Mouse (Mus musculus) thymus, adult 2 months (tissue): ENCODE measurements around the gene Pnma1. TPM values are rescaled to one million over a fixed set of nuclear protein-coding genes. Genes with fewer than 3 reads are reported as not detected.

Experiments used
- DNase-seq: peaks from one replicate; pipeline ENCODE4 v3.0.0; 2021
- H3K27ac ChIP-seq: fragments of 200-500 bp; 2 replicates; pipeline ENCODE4 v1.5.1; 2012; ENCODE audit warnings: low read length, control low read depth; ENCODE audit not compliant: control insufficient read depth, insufficient read depth
- H3K27me3 ChIP-seq: fragments of 200-500 bp; 2 replicates; pipeline ENCODE4 v1.6.1; 2012; ENCODE audit warnings: mild to moderate bottlenecking, low read length, moderate library complexity, mixed read lengths; ENCODE audit not compliant: control insufficient read depth, insufficient read depth
- H3K36me3 ChIP-seq: fragments of 200-500 bp; 2 replicates; pipeline ENCODE4 v1.6.1; 2012; ENCODE audit warnings: mild to moderate bottlenecking, low read length, moderate library complexity; ENCODE audit not compliant: control insufficient read depth, insufficient read depth
- H3K4me1 ChIP-seq: fragments of 200-500 bp; replicated peaks from 2 replicates; pipeline ENCODE4 v1.6.1; 2012; ENCODE audit warnings: low read length; ENCODE audit not compliant: control insufficient read depth, insufficient read depth
- H3K4me3 ChIP-seq: fragments of 200-500 bp; 2 replicates; pipeline ENCODE4 v1.5.1; 2012; ENCODE audit warnings: mild to moderate bottlenecking, low read length, control low read depth, moderate library complexity; ENCODE audit not compliant: control insufficient read depth, insufficient read depth
- CTCF ChIP-seq: fragments of 200-500 bp; IDR thresholded peaks from 2 replicates; pipeline ENCODE4 v1.5.1; 2012; ENCODE audit warnings: mild to moderate bottlenecking, control low read depth, low read length, moderate library complexity, borderline replicate concordance; ENCODE audit not compliant: control insufficient read depth, poor library complexity, insufficient read depth; ENCODE audit errors: extremely low read depth
- POLR2A ChIP-seq: fragments of 200-500 bp; IDR thresholded peaks from 2 replicates; pipeline ENCODE4 v1.6.1; 2012; ENCODE audit warnings: mild to moderate bottlenecking, low read length, control low read depth, moderate library complexity; ENCODE audit not compliant: control insufficient read depth, poor library complexity, insufficient read depth; ENCODE audit errors: extremely low read depth
- WGBS: fragments of 180-500 bp; shearing (Covaris S2); methylation state at CpG from one replicate; pipeline ENCODE4 v1.1.7; 2018; 5-methylcytosine and 5-hydroxymethylcytosine counted together
- polyA plus RNA-seq: library from polyadenylated mRNA; depleted of rRNA; stranded (reverse); fragments of >200 nt; gene quantifications from 2 replicates; pipeline ENCODE4 v1.2.3, GENCODE M21; 2012

Gene Pnma1
- polyA plus RNA-seq, 1 experiment: 0.28 TPM

DNA sequence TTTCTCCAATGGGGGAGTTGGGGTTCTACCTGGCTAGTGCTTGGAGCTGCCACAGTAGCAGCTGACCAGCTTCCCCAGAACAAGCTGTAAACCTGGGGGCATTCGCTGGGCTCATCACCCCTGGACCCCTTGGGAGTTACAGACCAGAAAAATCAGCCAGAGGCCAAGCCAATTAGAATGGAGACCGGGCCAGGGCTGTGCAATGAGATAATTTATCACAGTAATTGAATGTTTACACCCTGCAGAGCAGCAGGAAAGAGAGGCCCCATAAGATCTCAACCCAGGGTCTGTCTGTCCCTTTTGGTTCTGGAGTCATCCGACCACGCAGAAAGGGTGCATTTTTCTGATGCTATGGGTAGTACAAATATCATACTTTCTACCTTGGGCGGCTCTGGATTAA is 43.5 kb upstream of the Pnma1 start:
- Histone ChIP-seq H3K27me3 (no peaks in the 10 kb centered on the region), H3K4me1 (peaks cover 40% of the 10 kb centered on the region), H3K36me3 (no peaks in the 10 kb centered on the region), H3K4me3 (no peak overlapping the region), H3K27ac (no peak overlapping the region)
- TF ChIP-seq CTCF: no peak
- no peak for TF ChIP-seq POLR2A
- no peak for DNase-seq
- 68% methylated on average over 5 of the region's 5 CpGs for WGBS

DNA sequence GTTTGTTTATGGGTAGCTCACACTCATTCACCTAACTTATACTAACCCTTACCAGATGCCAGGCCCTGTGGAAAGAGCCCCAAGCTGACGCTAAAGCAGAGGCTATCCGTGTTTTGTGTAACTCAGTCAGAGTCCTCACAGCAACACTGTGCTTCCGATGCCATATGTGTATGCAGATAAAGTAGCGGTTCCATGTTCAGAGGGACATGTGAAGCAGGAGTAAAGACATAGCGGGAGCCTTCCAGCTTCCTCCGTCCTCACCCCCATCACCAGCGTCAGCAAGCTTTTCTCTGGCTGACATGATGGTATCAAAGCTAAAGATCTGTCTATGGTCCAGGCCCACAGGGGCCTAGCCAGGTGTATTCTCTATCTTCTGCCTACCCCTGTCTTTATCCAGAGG is 42.9 kb upstream of the Pnma1 start:
- Histone ChIP-seq H3K27me3 (no peaks in the 10 kb centered on the region), H3K4me1 (peaks cover 40% of the 10 kb centered on the region), H3K27ac (no peak overlapping the region), H3K36me3 (no peaks in the 10 kb centered on the region), H3K4me3 (no peak overlapping the region)
- no peak for DNase-seq
- 94% methylated on average over 7 of the region's 7 CpGs for WGBS
- TF ChIP-seq CTCF: no peak
- no peak for TF ChIP-seq POLR2A

GRCm38 (mm10) chr12:84190151-84190820 is 42.0 kb upstream of the Pnma1 start:
- no peaks in the 10 kb centered on the region for H3K27me3 ChIP-seq
- no peak overlapping the region for H3K27ac ChIP-seq
- WGBS: 84% methylated on average over 15 of the region's 15 CpGs
- no peaks in the 10 kb centered on the region for H3K36me3 ChIP-seq
- H3K4me1 ChIP-seq: peaks cover 39% of the 10 kb centered on the region
- no peak overlapping the region for H3K4me3 ChIP-seq
- TF ChIP-seq POLR2A (no peak), CTCF (no peak)
- DNase-seq: no peak

DNA sequence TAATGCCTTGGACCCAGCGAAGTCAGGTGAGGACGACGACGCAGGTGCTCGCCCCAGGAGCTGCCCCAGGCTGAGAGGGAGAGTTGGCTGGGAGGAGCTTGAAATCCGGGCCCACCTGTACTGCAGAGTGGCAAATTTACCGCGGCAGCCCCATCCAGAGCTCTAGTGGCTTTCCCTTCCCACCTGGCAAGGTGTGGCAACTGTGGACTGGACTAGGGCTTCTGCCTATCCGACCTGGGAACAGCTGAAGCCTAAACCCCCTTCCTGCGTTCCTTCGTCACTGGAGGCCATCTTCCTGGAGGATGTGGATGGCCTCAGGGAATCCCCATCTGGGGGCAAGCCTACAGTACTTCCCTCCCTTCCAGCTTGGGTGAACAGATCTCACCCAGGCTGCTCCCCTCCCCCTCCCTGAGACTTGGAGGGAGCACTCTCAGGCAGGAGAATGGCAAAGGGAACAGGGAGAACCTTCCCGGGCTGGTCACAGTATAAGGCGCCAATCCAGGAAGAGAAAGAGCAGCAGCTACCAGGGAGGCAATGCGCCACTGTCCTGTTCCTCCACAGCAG is 40.7 kb upstream of the Pnma1 start:
- Histone ChIP-seq H3K4me3 (no peak overlapping the region), H3K27ac (no peak overlapping the region), H3K4me1 (peaks cover 35% of the 10 kb centered on the region), H3K36me3 (no peaks in the 10 kb centered on the region), H3K27me3 (no peaks in the 10 kb centered on the region)
- DNase-seq: no peak
- WGBS: 69% methylated on average over 14 of the region's 14 CpGs
- TF ChIP-seq CTCF (no peak), POLR2A (no peak)

DNA sequence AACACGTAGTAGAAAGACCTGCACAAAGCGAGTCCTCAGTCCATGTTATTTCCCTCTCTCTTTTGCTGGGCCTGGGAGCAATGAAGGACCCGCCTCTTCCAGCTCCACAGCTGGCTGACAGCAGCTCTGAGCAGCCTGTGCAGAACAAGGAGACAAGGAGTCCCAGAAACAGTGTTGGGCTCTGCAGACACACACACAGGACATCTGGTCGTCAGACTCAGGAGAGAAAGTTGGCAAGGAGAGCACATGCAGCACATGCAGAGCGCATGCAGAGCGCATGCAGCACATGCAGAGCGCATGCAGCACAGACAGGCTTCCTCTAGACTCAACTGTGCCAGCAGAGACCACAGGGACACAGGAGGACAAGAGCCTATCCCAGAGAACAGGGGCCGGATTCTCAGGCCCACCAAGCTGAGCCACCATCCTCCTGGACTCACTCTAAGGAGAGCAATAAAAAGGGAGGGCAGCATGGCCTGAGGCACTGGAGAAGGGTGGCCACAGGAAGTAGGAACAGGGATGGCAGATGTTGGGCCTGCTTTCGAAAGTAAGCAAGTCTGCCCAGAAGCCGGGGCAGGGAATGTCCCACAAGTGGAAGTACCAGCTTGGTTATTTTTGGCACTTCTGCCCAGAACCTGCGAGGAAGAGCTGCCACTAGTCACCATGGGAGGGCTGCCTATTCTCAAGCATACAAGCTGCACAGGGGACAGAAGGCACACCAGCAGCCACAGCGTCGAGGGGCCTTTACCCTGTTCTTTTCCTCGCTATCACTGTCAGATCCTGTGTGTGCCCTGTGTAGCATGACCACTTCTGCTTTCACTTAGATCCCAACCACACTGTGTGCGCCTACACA is 39.7 kb upstream of the Pnma1 start:
- no peaks in the 10 kb centered on the region for H3K27me3 ChIP-seq
- H3K4me3 ChIP-seq: no peak overlapping the region
- DNase-seq: no peak
- H3K4me1 ChIP-seq: peaks cover 34% of the 10 kb centered on the region
- H3K27ac ChIP-seq: no peak overlapping the region
- 65% methylated on average over 15 of the region's 15 CpGs for WGBS
- H3K36me3 ChIP-seq: no peaks in the 10 kb centered on the region
- TF ChIP-seq CTCF: no peak
- TF ChIP-seq POLR2A: no peak

DNA sequence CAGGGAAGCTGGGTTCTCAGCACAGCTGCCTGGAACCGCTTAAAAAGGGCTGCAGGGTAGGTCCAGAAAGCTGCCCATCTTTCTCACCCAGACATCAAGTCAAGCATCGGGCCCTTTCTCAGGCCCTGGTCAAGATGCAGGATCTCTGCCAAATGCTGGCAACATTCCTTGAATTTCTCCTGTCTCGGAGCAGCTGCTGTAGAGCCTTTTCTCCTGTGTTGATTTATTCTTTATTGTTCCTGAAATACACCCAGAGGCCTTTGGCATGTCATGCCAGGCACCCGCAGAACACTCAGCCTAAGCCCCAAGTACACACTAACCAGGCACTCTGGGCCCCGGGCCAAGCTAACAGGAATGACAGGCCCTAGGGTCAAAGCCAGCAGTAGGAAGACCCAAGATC is 38.7 kb upstream of the Pnma1 start:
- H3K27me3 ChIP-seq: no peaks in the 10 kb centered on the region
- TF ChIP-seq POLR2A (no peak), CTCF (no peak)
- no peak overlapping the region for H3K27ac ChIP-seq
- H3K4me1 ChIP-seq: peaks cover 24% of the 10 kb centered on the region
- 94% methylated on average over 5 of the region's 5 CpGs for WGBS
- H3K36me3 ChIP-seq: no peaks in the 10 kb centered on the region
- H3K4me3 ChIP-seq: no peak overlapping the region
- DNase-seq: no peak
